Mouse (Mus musculus): ENCODE measurements at regions not wholly inside any gene's neighbourhood (a gene's known extent, or its start where the extent isn't known, plus 50 kb on each side); places are given as distances from the start of the nearest gene placed in this dataset.

GRCm38 (mm10) chr4:131695941-131696912, 141.9 kb downstream of the Ptpru start:
- H3K4me2 ChIP-seq (replicated peaks; ENCODE audit: low read depth, low read length, severe bottlenecking): no peak overlapping the region
- 47% methylated on average over 26 of the region's 26 CpGs for WGBS
- no peaks in the 10 kb centered on the region for H3K36me3 ChIP-seq (ENCODE audit: control insufficient read depth, insufficient read depth, low read length)
- no peak for TF ChIP-seq POLR2A (IDR thresholded peaks at IDR 0.05; ENCODE audit: borderline replicate concordance, extremely low read depth, insufficient read depth, insufficient read length)
- no peak overlapping the region for H3K9ac ChIP-seq (ENCODE audit: low read depth, low read length, severe bottlenecking)
- ATAC-seq (ENCODE audit: low FRiP score, low read depth) (no peak), DNase-seq (ENCODE audit: low spot score) (no peak)
- H3K9me3 ChIP-seq (ENCODE audit: control insufficient read depth, low read length): no peaks in the 10 kb centered on the region
- no peak overlapping the region for H3K4me3 ChIP-seq (replicated peaks; ENCODE audit: low read length)
- H3K27ac ChIP-seq (replicated peaks; ENCODE audit: low read depth, low read length): no peak overlapping the region
- H3K27me3 ChIP-seq (ENCODE audit: control insufficient read depth, insufficient read depth, low read length): no peaks in the 10 kb centered on the region
- H3K4me1 ChIP-seq (ENCODE audit: control insufficient read depth, insufficient read depth, low read length): no peaks in the 10 kb centered on the region
